8 mouse cellular contexts compared by ENCODE assay signal in genomic region chr16:57243858-57244248, GRCm38 (mm10). TPM values are rescaled to one million over a fixed set of nuclear protein-coding genes. Genes with fewer than 3 reads are reported as not detected.
DNase-seq lines count a peak whose midpoint lies in the region; ATAC-seq and TF ChIP-seq lines count a peak whose summit lies in the region.

No protein-coding gene starts in this region.

- no peak overlapping the region for H3K4me2 ChIP-seq in lung, embryonic 14.5 days

- H3K9ac ChIP-seq in lung, embryonic 14.5 days = no peak overlapping the region

- intact Hi-C loops in heart, postnatal 14 days (cut with DNase I) = loop anchor here (1.0 to 5.0 kb wide), 3 partner anchors 154 to 353 kb away; no protein-coding TSS in a partner anchor

- peak; percentile 87 for DNase-seq in CD4-positive, CD25-positive, alpha-beta regulatory T cell, adult 2 months (ENCODE audit: low read depth, low spot score)
- peak; percentile 88 to 92 for DNase-seq in heart, postnatal 14 days
- DNase-seq in kidney, postnatal 4 days = peak; percentile 93
- DNase-seq in lung, embryonic 14.5 days = peak; percentile 93
- peak; percentile 37 for DNase-seq in testis, postnatal 14 days (ENCODE audit: low spot score)

- no peaks in the 10 kb centered on the region; the same call in 1 of the 2 replicates for H3K4me1 ChIP-seq in bone marrow, adult 2 months (ENCODE audit: control insufficient read depth, insufficient read depth, low read length)
- H3K4me1 ChIP-seq in embryonic fibroblast, embryonic 13.5 days (ENCODE audit: control insufficient read depth, insufficient read depth, low read length) = no peaks in the 10 kb centered on the region
- H3K4me1 ChIP-seq in lung, embryonic 14.5 days (ENCODE audit: insufficient read depth) = no peaks in the 10 kb centered on the region
- H3K4me1 ChIP-seq in olfactory bulb, adult 2 months (ENCODE audit: control insufficient read depth, insufficient read depth, low read length) = no peaks in the 10 kb centered on the region

- no peaks in the 10 kb centered on the region for H3K36me3 ChIP-seq in lung, embryonic 14.5 days (ENCODE audit: insufficient read depth)

- H3K4me3 ChIP-seq in bone marrow, adult 2 months (replicated peaks; ENCODE audit: control insufficient read depth, low read depth, low read length) = no peak overlapping the region
- no peak overlapping the region for H3K4me3 ChIP-seq in embryonic fibroblast, embryonic 13.5 days (ENCODE audit: insufficient read depth, low read length)
- H3K4me3 ChIP-seq in lung, embryonic 14.5 days (ENCODE audit: low read depth, low read length) = no peak overlapping the region
- H3K4me3 ChIP-seq in olfactory bulb, adult 2 months (ENCODE audit: insufficient read depth, low read depth, low read length) = no peak overlapping the region

- no peak for TF ChIP-seq POLR2A in bone marrow, adult 2 months (IDR thresholded peaks at IDR 0.05; ENCODE audit: borderline replicate concordance, control insufficient read depth, low read depth, low read length)
- no peak for TF ChIP-seq POLR2A in embryonic fibroblast, embryonic 13.5 days (IDR thresholded peaks at IDR 0.05; ENCODE audit: low read depth, low read length)
- TF ChIP-seq POLR2A in olfactory bulb, adult 2 months (IDR thresholded peaks at IDR 0.05; ENCODE audit: insufficient read depth, low read depth, low read length) = no peak

- H3K27me3 ChIP-seq in lung, embryonic 14.5 days (ENCODE audit: insufficient read depth, low read length) = no peaks in the 10 kb centered on the region

- 7% methylated on average over 6 of the region's 6 CpGs for WGBS in bone marrow, adult 2 months
- WGBS in lung, embryonic 14.5 days = 8% methylated on average over 6 of the region's 6 CpGs
- WGBS in olfactory bulb, adult 2 months = 13% methylated on average over 6 of the region's 6 CpGs

- peak; percentile 77 for TF ChIP-seq CTCF in bone marrow, adult 2 months (IDR thresholded peaks at IDR 0.05; ENCODE audit: control insufficient read depth, insufficient read depth, low read length)
- TF ChIP-seq CTCF in embryonic fibroblast, embryonic 13.5 days (IDR thresholded peaks at IDR 0.05; ENCODE audit: borderline replicate concordance, insufficient read depth, low read length) = peak; percentile 76; the same call in 1 of the 2 replicates
- peak; percentile 95 for TF ChIP-seq CTCF in lung, embryonic 14.5 days (IDR thresholded peaks at IDR 0.05; ENCODE audit: low read depth)
- TF ChIP-seq CTCF in olfactory bulb, adult 2 months (IDR thresholded peaks at IDR 0.05; ENCODE audit: insufficient read depth, low read depth, low read length) = peak; percentile 53

- no peak overlapping the region for H3K27ac ChIP-seq in bone marrow, adult 2 months (ENCODE audit: control insufficient read depth, insufficient read depth, low read depth, low read length, poor library complexity)
- H3K27ac ChIP-seq in embryonic fibroblast, embryonic 13.5 days (ENCODE audit: insufficient read depth, low read length) = no peak overlapping the region
- H3K27ac ChIP-seq in lung, embryonic 14.5 days (ENCODE audit: low read depth) = no peak overlapping the region
- H3K27ac ChIP-seq in olfactory bulb, adult 2 months (ENCODE audit: insufficient read depth, low read depth, low read length) = no peak overlapping the region

- ATAC-seq in lung, embryonic 14.5 days (ENCODE audit: insufficient read depth) = peak; percentile 58

- H3K9me3 ChIP-seq in lung, embryonic 14.5 days (ENCODE audit: low read depth, low read length) = no peaks in the 10 kb centered on the region

RNA-seq across cellular contexts. Expression of gene Tbc1d23, which starts 12.5 kb away (rescaled TPM):
- 5.4 and 21.4 TPM in 2 replicates for polyA plus RNA-seq in bone marrow, adult 2 months (2011; ENCODE audit: insufficient read depth, insufficient read length, low replicate concordance, missing spikeins)
- polyA plus RNA-seq in embryonic fibroblast, embryonic 13.5 days (2011; ENCODE audit: insufficient read length, low read depth, missing spikeins) = 47.6 and 52.5 TPM in 2 replicates
- total RNA-seq in heart, postnatal 14 days (2021) = 10 to 100 TPM; 27.8 to 28.6 TPM
- polyA plus RNA-seq in lung, embryonic 14.5 days (2014; fragmentation: Nextera tagmentation; extraction: Ambion mirVana) = 28.3 and 29.0 TPM in 2 replicates
- not detected in 2 replicates for polyA plus RNA-seq in olfactory bulb, adult 2 months (2012; ENCODE audit: insufficient read depth, insufficient read length, low replicate concordance, missing spikeins)

RNA-seq across cellular contexts. Expression of gene Tmem30c, which starts 48.8 kb away (rescaled TPM):
- 0.27 and 1.4 TPM in 2 replicates for polyA plus RNA-seq in bone marrow, adult 2 months (2011; ENCODE audit: insufficient read depth, insufficient read length, low replicate concordance, missing spikeins)
- 0.13 and 0.19 TPM in 2 replicates for polyA plus RNA-seq in embryonic fibroblast, embryonic 13.5 days (2011; ENCODE audit: insufficient read length, low read depth, missing spikeins)
- not detected for total RNA-seq in heart, postnatal 14 days (2021)
- 0.07 TPM in 1 of 2 replicates, not detected in the other for polyA plus RNA-seq in lung, embryonic 14.5 days (2014; fragmentation: Nextera tagmentation; extraction: Ambion mirVana)
- not detected in 2 replicates for polyA plus RNA-seq in olfactory bulb, adult 2 months (2012; ENCODE audit: insufficient read depth, insufficient read length, low replicate concordance, missing spikeins)

Comparison
In these comparisons a context has a peak if more than half of its experiments do, and no peak if none do; other contexts are left out.
1. DNase-seq: peak in every context shown above with its lines; median percentile 93 in kidney, postnatal 4 days; 93 in lung, embryonic 14.5 days; 90 in heart, postnatal 14 days; 87 in CD4-positive, CD25-positive, alpha-beta regulatory T cell, adult 2 months; 37 in testis, postnatal 14 days.